Mouse (Mus musculus) heart, embryonic 11.5 days (tissue): ENCODE results near the gene Ckmt2. TPM values are rescaled to one million over a fixed set of nuclear protein-coding genes. Genes with fewer than 3 reads are reported as not detected.

Experiments
- polyA plus RNA-seq: library from polyadenylated mRNA; unstranded; fragments of >200 nt; fragmentation: Nextera tagmentation; extraction: Ambion mirVana; gene quantifications from 2 replicates; pipeline ENCODE4 v1.2.1, GENCODE M21; 2014

The Ckmt2 gene
- polyA plus RNA-seq, 1 experiment from 2014 or later: 9.4 TPM

Other genes with a start within 250 kb of the Ckmt2 start
- not detected in 2 replicates for gene Acot12, start 135.4 kb downstream of the Ckmt2 start, polyA plus RNA-seq
- 24.3 and 27.9 TPM in 2 replicates for gene Zcchc9, start 69.2 kb downstream of the Ckmt2 start, polyA plus RNA-seq